Mouse (Mus musculus): ENCODE data around the gene Snx29. TPM values are rescaled to one million over a fixed set of nuclear protein-coding genes. Genes with fewer than 3 reads are reported as not detected.
A peak's percentile ranks its signal among the peaks of the same experiment; 100 is the strongest.

Snx29 gene
- polyA plus RNA-seq, 1 experiment from 2014 or later = 4.0 TPM

DNA sequence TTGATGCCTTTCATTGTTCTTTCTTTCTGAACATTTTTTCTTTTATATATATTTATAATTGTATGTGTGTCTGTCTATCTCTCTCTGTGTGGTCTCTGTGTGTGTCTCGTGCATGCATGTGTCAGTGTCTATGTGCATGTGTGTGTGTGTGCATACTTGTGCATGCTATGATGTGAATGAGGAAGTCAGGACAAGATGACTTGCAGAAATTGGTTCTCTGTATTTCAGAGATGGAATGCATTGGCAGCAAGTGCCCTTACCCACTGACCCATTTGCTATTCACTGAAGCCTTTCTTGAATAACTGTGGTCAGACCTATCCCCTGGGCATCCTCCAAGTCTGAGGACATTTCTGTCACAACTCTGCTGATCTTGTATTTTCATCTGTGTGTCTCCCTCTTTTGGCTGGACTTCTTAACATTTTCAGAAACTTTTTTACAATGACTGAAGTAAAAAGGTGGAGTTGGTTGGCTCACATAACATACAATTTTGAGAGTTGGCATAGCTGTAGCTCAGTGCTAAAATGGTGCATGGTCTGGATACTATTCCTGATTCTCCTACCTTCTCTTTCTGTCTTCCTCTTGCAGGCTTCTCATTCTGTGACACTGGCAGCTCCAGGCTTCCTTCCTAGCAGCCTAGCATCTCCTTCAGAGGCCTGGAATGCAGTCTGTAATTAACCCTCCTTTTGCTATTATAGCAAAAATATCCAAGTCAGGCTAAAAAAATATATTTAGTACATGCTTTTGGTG is 278.8 kb downstream of the Snx29 start:
- Histone ChIP-seq H3K27me3 (no peaks in the 10 kb centered on the region), H3K9me3 (replicated peaks) (no peaks in the 10 kb centered on the region), H3K27ac (replicated peaks) (no peak overlapping the region), H3K9ac (no peak overlapping the region), H3K4me3 (replicated peaks) (no peak overlapping the region), H3K36me3 (replicated peaks) (no peaks in the 10 kb centered on the region), H3K4me2 (no peak overlapping the region), H3K4me1 (replicated peaks) (peaks cover 35% of the 10 kb centered on the region)
- ATAC-seq (ENCODE audit: insufficient read depth) = no peak
- WGBS (ENCODE audit: insufficient replicate concordance) = 54% methylated on average over 1 of the region's 1 CpGs

DNA sequence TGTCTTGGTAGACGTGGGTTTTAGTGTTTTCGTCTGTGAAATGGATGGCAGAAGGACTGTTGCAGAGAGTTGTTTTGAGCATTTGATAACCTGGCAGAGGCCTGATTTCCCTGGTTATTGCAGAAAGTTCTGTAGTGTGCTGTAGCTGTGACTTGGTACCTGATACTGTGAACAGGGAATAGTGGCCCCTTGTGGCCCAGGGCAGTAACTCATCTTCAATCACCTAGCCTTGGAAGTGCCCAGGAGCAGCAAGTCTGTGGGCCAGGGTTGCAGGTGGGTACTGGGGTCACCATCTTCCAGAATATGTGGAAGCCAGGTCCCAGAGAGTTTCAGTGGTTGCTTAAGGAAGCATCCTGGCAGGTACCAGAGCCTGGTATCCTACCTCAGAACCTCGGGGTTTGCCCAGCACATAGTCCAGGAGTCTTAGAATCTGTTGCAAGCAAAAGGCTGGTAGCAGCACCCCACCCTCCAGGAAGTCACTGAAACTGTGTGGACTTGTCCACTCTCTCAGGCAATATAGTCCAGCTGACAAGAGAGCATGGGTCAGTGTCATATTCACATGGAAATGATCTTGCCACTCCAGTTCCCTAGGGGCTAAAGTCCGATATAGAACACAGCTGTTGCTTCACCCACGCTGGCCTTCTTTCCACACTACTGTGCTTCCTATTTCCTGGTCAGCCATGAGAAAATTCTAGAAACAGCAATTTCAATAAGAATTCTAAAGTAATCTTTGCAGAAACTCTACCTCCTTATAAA is 281.1 kb downstream of the Snx29 start:
- H3K9me3 ChIP-seq (replicated peaks) = no peaks in the 10 kb centered on the region
- 75% methylated on average over 5 of the region's 5 CpGs for WGBS (ENCODE audit: insufficient replicate concordance)
- peaks cover 44% of the 10 kb centered on the region for H3K4me1 ChIP-seq (replicated peaks)
- no peak overlapping the region for H3K4me3 ChIP-seq (replicated peaks)
- H3K27ac ChIP-seq (replicated peaks) = peak overlapping the region; percentile 24; the same call in 1 of the 2 replicates
- no peak overlapping the region for H3K4me2 ChIP-seq
- ATAC-seq (ENCODE audit: insufficient read depth) = peak; percentile 75
- no peaks in the 10 kb centered on the region for H3K27me3 ChIP-seq
- H3K36me3 ChIP-seq (replicated peaks) = no peaks in the 10 kb centered on the region
- no peak overlapping the region for H3K9ac ChIP-seq

- Histone ChIP-seq H3K27ac (replicated peaks) (no peak overlapping the region), H3K9me3 (replicated peaks) (no peaks in the 10 kb centered on the region), H3K27me3 (no peaks in the 10 kb centered on the region), H3K4me1 (replicated peaks) (peaks cover 44% of the 10 kb centered on the region), H3K4me2 (no peak overlapping the region), H3K4me3 (replicated peaks) (no peak overlapping the region), H3K36me3 (replicated peaks) (no peaks in the 10 kb centered on the region), H3K9ac (no peak overlapping the region)
- whole genome bisulfite sequencing (ENCODE audit: insufficient replicate concordance) = 73% methylated on average over 3 of the region's 3 CpGs
- ATAC-seq (ENCODE audit: insufficient read depth) = no peak
Measured at GRCm38 (mm10) chr16:11612526-11613126, 289.9 kb downstream of the Snx29 start.

GRCm38 (mm10) chr16:11614401-11615014 is 291.8 kb downstream of the Snx29 start:
- peak overlapping the region; percentile 58 for H3K27ac ChIP-seq (replicated peaks)
- 41% methylated on average over 3 of the region's 3 CpGs for WGBS (ENCODE audit: insufficient replicate concordance)
- H3K27me3 ChIP-seq = no peaks in the 10 kb centered on the region
- peak; percentile 82 for ATAC-seq (ENCODE audit: insufficient read depth)
- H3K9ac ChIP-seq = no peak overlapping the region
- no peaks in the 10 kb centered on the region for H3K36me3 ChIP-seq (replicated peaks)
- H3K4me3 ChIP-seq (replicated peaks) = no peak overlapping the region
- H3K9me3 ChIP-seq (replicated peaks) = no peaks in the 10 kb centered on the region
- peaks cover 40% of the 10 kb centered on the region for H3K4me1 ChIP-seq (replicated peaks)
- no peak overlapping the region; the same call in 1 of the 2 replicates for H3K4me2 ChIP-seq

DNA sequence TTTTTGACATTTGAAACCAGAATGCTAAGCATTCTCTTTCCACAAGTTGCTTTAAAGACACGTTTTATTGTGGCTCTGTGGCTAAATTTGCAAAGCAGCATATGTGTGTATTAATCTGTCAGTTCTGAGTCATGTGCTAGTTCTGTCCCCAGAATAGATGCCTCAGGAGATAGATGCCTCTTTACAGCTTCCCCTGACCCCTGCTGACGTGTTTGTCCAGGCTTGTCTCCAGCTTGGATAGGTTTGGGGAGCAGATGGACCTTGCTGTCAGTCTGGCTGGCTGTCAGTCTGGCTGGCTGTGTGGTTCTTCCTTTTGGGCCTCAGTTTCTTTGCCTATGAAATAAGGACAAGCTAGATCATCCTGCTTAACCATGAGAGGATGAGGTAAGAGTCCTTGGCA is 292.9 kb downstream of the Snx29 start:
- Histone ChIP-seq H3K9me3 (replicated peaks) (no peaks in the 10 kb centered on the region), H3K4me1 (replicated peaks) (peaks cover 44% of the 10 kb centered on the region), H3K4me3 (replicated peaks) (no peak overlapping the region), H3K9ac (no peak overlapping the region), H3K36me3 (replicated peaks) (no peaks in the 10 kb centered on the region), H3K4me2 (no peak overlapping the region), H3K27me3 (no peaks in the 10 kb centered on the region), H3K27ac (replicated peaks) (peak overlapping the region; percentile 58)
- no peak for ATAC-seq (ENCODE audit: insufficient read depth)
- 49% methylated on average over 2 of the region's 2 CpGs for WGBS (ENCODE audit: insufficient replicate concordance)

DNA sequence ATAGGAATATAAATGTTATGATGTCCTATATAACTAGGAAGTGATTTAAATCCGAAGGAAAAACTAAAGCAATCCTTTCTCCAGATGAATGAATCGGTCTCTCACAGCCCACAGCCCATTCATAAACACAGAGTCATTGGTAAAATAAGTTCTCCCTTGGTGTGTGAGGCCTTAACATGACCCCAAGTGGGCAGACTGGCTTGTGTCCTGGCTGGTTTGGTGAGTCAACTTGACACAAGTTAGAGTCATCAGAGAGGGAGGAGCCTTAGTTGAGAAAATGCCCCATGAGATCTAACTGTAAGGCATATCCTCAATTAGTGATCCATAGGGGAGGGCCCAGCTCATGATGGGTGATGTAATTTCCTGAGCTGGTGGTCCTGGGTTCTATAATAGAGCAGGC is 297.2 kb downstream of the Snx29 start:
- no peak for ATAC-seq (ENCODE audit: insufficient read depth)
- H3K27me3 ChIP-seq = no peaks in the 10 kb centered on the region
- H3K4me1 ChIP-seq (replicated peaks) = peaks cover 36% of the 10 kb centered on the region
- H3K4me3 ChIP-seq (replicated peaks) = no peak overlapping the region
- H3K9ac ChIP-seq = no peak overlapping the region
- no peak overlapping the region for H3K4me2 ChIP-seq
- no peaks in the 10 kb centered on the region for H3K36me3 ChIP-seq (replicated peaks)
- no peak overlapping the region for H3K27ac ChIP-seq (replicated peaks)
- no peaks in the 10 kb centered on the region for H3K9me3 ChIP-seq (replicated peaks)
- WGBS (ENCODE audit: insufficient replicate concordance) = 66% methylated on average over 2 of the region's 2 CpGs

- Histone ChIP-seq H3K4me2 (no peak overlapping the region), H3K9ac (no peak overlapping the region), H3K4me3 (replicated peaks) (no peak overlapping the region), H3K27ac (replicated peaks) (no peak overlapping the region), H3K9me3 (replicated peaks) (no peaks in the 10 kb centered on the region), H3K27me3 (no peaks in the 10 kb centered on the region), H3K4me1 (replicated peaks) (peaks cover 27% of the 10 kb centered on the region), H3K36me3 (replicated peaks) (no peaks in the 10 kb centered on the region)
- ATAC-seq (ENCODE audit: insufficient read depth) = no peak
- WGBS (ENCODE audit: insufficient replicate concordance) = 50% methylated on average over 3 of the region's 3 CpGs
Measured at GRCm38 (mm10) chr16:11621042-11621441, 298.3 kb downstream of the Snx29 start.

- peaks cover 33% of the 10 kb centered on the region for H3K4me1 ChIP-seq (replicated peaks)
Measured at GRCm38 (mm10) chr16:11621664-11622063, 299.0 kb downstream of the Snx29 start.

GRCm38 (mm10) chr16:11623032-11623431 is 300.3 kb downstream of the Snx29 start:
- no peak overlapping the region for H3K4me2 ChIP-seq
- WGBS (ENCODE audit: insufficient replicate concordance) = 38% methylated on average over 3 of the region's 3 CpGs
- H3K9me3 ChIP-seq (replicated peaks) = no peaks in the 10 kb centered on the region
- H3K27me3 ChIP-seq = no peaks in the 10 kb centered on the region
- peak; percentile 72 for ATAC-seq (ENCODE audit: insufficient read depth)
- H3K4me1 ChIP-seq (replicated peaks) = peaks cover 35% of the 10 kb centered on the region
- H3K4me3 ChIP-seq (replicated peaks) = no peak overlapping the region
- no peaks in the 10 kb centered on the region for H3K36me3 ChIP-seq (replicated peaks)
- H3K9ac ChIP-seq = no peak overlapping the region
- H3K27ac ChIP-seq (replicated peaks) = 0 out of 2 replicates have a peak overlapping the region, but pooled peaks have one; percentile 9

More at GRCm38 (mm10) chr16:11621664-11622063, 299.0 kb downstream of the Snx29 start:
- H3K4me2 ChIP-seq = no peak overlapping the region
- no peaks in the 10 kb centered on the region for H3K9me3 ChIP-seq (replicated peaks)
- H3K36me3 ChIP-seq (replicated peaks) = no peaks in the 10 kb centered on the region
- no peak overlapping the region for H3K4me3 ChIP-seq (replicated peaks)
- H3K27me3 ChIP-seq = no peaks in the 10 kb centered on the region
- H3K9ac ChIP-seq = no peak overlapping the region
- no peak overlapping the region for H3K27ac ChIP-seq (replicated peaks)
- no peak for ATAC-seq (ENCODE audit: insufficient read depth)
- 85% methylated on average over 1 of the region's 1 CpGs for WGBS (ENCODE audit: insufficient replicate concordance)

- no peak overlapping the region for H3K4me3 ChIP-seq (replicated peaks)
- H3K4me2 ChIP-seq = no peak overlapping the region
- H3K9me3 ChIP-seq (replicated peaks) = no peaks in the 10 kb centered on the region
- WGBS (ENCODE audit: insufficient replicate concordance) = 58% methylated on average over 2 of the region's 2 CpGs
- H3K4me1 ChIP-seq (replicated peaks) = peaks cover 35% of the 10 kb centered on the region
- ATAC-seq (ENCODE audit: insufficient read depth) = no peak
- H3K36me3 ChIP-seq (replicated peaks) = no peaks in the 10 kb centered on the region
- H3K27me3 ChIP-seq = no peaks in the 10 kb centered on the region
- no peak overlapping the region for H3K27ac ChIP-seq (replicated peaks)
- no peak overlapping the region for H3K9ac ChIP-seq
Measured at GRCm38 (mm10) chr16:11624121-11624520, 301.4 kb downstream of the Snx29 start.

- H3K9me3 ChIP-seq (replicated peaks) = no peaks in the 10 kb centered on the region
- no peaks in the 10 kb centered on the region for H3K27me3 ChIP-seq
- WGBS (ENCODE audit: insufficient replicate concordance) = 76% methylated on average over 1 of the region's 1 CpGs
- no peak for ATAC-seq (ENCODE audit: insufficient read depth)
- H3K4me1 ChIP-seq (replicated peaks) = peaks cover 30% of the 10 kb centered on the region
- no peak overlapping the region for H3K4me2 ChIP-seq
- no peak overlapping the region for H3K9ac ChIP-seq
- no peak overlapping the region for H3K27ac ChIP-seq (replicated peaks)
- no peaks in the 10 kb centered on the region for H3K36me3 ChIP-seq (replicated peaks)
- no peak overlapping the region for H3K4me3 ChIP-seq (replicated peaks)
Measured at GRCm38 (mm10) chr16:11626004-11626481, 303.3 kb downstream of the Snx29 start.

All from liver, embryonic 15.5 days (tissue).